25 mouse cellular contexts compared by ENCODE assay signal in the genomic region with DNA sequence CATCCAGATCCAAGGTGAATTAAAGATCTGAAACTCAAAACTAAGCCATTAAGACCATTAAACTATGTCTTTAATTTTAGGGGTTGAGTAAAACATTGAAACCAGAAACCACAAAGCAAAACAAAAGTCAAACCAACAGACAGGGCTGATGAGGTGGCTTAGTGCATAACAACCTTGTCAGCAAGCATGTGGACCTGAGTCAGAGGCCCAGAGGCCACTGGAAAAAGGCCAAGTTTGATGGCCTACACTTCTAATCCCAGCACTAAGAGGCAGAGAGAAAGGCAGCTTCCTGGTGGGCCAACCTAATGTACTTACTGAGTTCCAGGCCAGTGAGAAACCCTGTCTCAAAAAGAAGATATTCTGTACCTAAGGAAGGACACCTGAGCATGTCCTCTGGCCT. TPM values are rescaled to one million over a fixed set of nuclear protein-coding genes. Genes with fewer than 3 reads are reported as not detected.
DNase-seq lines count a peak whose midpoint lies in the region; ATAC-seq lines count a peak whose summit lies in the region.
"Had no signal": no experiment of that assay in that cellular context is flagged by ENCODE, and none has a peak within 500 bp of the region (broad histone marks: within the 10 kb centered on the region; RNA-seq: fewer than 3 reads in every experiment).

No protein-coding gene starts in this region.

- peak; percentile 6 for DNase-seq in CD4-positive, CD25-positive, alpha-beta regulatory T cell, adult 2 months (ENCODE audit: low read depth, low spot score)
- peak; percentile 80 for DNase-seq in 416B (ENCODE audit: low read depth)
- peak; percentile 13 for DNase-seq in adrenal gland, postnatal 10 days
- peak; percentile 29 for DNase-seq in induced T-regulatory cell, adult 2 months (ENCODE audit: low read depth)
- DNase-seq in gastrocnemius, postnatal 25 days, result no peak
- no peak for DNase-seq in cerebellum, adult 11-12 months
- DNase-seq: cerebellum, adult 9-10 months; heart, postnatal 36 days; kidney, adult 2 months; kidney, postnatal 10 days; lung, adult 18-20 months; lung, postnatal 10 days; right cerebral cortex, postnatal 14 days; thymus, adult 2 months; thymus, postnatal 4 days had no signal

- H3K36me3 ChIP-seq in kidney, embryonic 16.5 days (ENCODE audit: insufficient read depth, low read length), result no peaks in the 10 kb centered on the region
- H3K36me3 ChIP-seq: forebrain, embryonic 12.5 days; heart, embryonic 15.5 days; hindbrain, embryonic 13.5 days; limb, embryonic 12.5 days; liver, embryonic 12.5 days had no signal

- H3K9ac ChIP-seq in kidney, embryonic 16.5 days (replicated peaks; ENCODE audit: low read length), result no peak overlapping the region
- H3K9ac ChIP-seq: forebrain, embryonic 12.5 days; heart, embryonic 15.5 days; hindbrain, embryonic 13.5 days; limb, embryonic 12.5 days; liver, embryonic 12.5 days had no signal

- H3K9me3 ChIP-seq in kidney, embryonic 16.5 days (ENCODE audit: low read length), result no peaks in the 10 kb centered on the region
- H3K9me3 ChIP-seq: forebrain, embryonic 12.5 days; heart, embryonic 15.5 days; hindbrain, embryonic 13.5 days; limb, embryonic 12.5 days; liver, embryonic 12.5 days had no signal

- ATAC-seq in CD4-positive, CD25-positive, alpha-beta regulatory T cell, adult 4 months, result no peak
- ATAC-seq in kidney, embryonic 16.5 days (ENCODE audit: low FRiP score, low TSS enrichment), result no peak
- ATAC-seq: inflammation-experienced regulatory T-cells, adult 6 months; liver, embryonic 12.5 days had no signal

- no peak overlapping the region for H3K27ac ChIP-seq in kidney, embryonic 16.5 days (ENCODE audit: low read length)
- H3K27ac ChIP-seq: forebrain, embryonic 12.5 days; heart, embryonic 15.5 days; hindbrain, embryonic 13.5 days; limb, embryonic 12.5 days; liver, embryonic 12.5 days; stomach, postnatal 0 days had no signal

- H3K4me1 ChIP-seq in kidney, embryonic 16.5 days (ENCODE audit: insufficient read depth, low read length), result no peaks in the 10 kb centered on the region
- H3K4me1 ChIP-seq: forebrain, embryonic 12.5 days; heart, embryonic 15.5 days; hindbrain, embryonic 13.5 days; limb, embryonic 12.5 days had no signal

- H3K4me2 ChIP-seq in kidney, embryonic 16.5 days (replicated peaks; ENCODE audit: low read depth, low read length), result no peak overlapping the region
- H3K4me2 ChIP-seq: forebrain, embryonic 12.5 days; heart, embryonic 15.5 days; hindbrain, embryonic 13.5 days; limb, embryonic 12.5 days; liver, embryonic 12.5 days; midbrain, embryonic 11.5 days had no signal

- no peak overlapping the region for H3K4me3 ChIP-seq in kidney, embryonic 16.5 days (ENCODE audit: low read length)
- H3K4me3 ChIP-seq: forebrain, embryonic 12.5 days; heart, embryonic 15.5 days; hindbrain, embryonic 13.5 days; limb, embryonic 12.5 days; liver, embryonic 12.5 days had no signal

- no peaks in the 10 kb centered on the region for H3K27me3 ChIP-seq in kidney, embryonic 16.5 days (ENCODE audit: insufficient read depth, low read length)
- H3K27me3 ChIP-seq: forebrain, embryonic 12.5 days; heart, embryonic 15.5 days; hindbrain, embryonic 13.5 days; limb, embryonic 12.5 days had no signal

RNA-seq across cellular contexts. Expression of gene Csf2rb2, which starts 4.7 kb away (rescaled TPM):
- polyA plus RNA-seq in CD4-positive, CD25-positive, alpha-beta regulatory T cell, adult 4 months (2017; shearing (Covaris generic)), result under 1 TPM in 1 of 2 experiments, not detected in 1; 0.12 TPM
- 1 to 10 TPM; 5.8 to 6.3 TPM for total RNA-seq in adrenal gland, postnatal 10 days (2021)
- polyA plus RNA-seq in kidney, embryonic 16.5 days (2015; fragmentation: Nextera tagmentation; extraction: Ambion mirVana), result 0.12 and 0.19 TPM in 2 replicates
- 1 to 10 TPM in 1 of 2 experiments, under 1 TPM in 1; 0.38 to 1.1 TPM for total RNA-seq in gastrocnemius, postnatal 25 days (2021)

RNA-seq across cellular contexts. Expression of gene Csf2rb, which starts 24.8 kb away (rescaled TPM):
- under 1 TPM; 0.08 to 0.63 TPM for polyA plus RNA-seq in CD4-positive, CD25-positive, alpha-beta regulatory T cell, adult 4 months (2017; shearing (Covaris generic))
- total RNA-seq in adrenal gland, postnatal 10 days (2021), result 10 to 100 TPM; 18.4 to 20.1 TPM
- 1.3 TPM in 2 replicates for polyA plus RNA-seq in kidney, embryonic 16.5 days (2015; fragmentation: Nextera tagmentation; extraction: Ambion mirVana)
- total RNA-seq in gastrocnemius, postnatal 25 days (2021), result 1 to 10 TPM in 1 of 2 experiments, under 1 TPM in 1; 0.95 to 2.4 TPM

RNA-seq across cellular contexts. Expression of gene Ncf4, which starts 56.2 kb away (rescaled TPM):
- 100 to 1,000 TPM; 175 to 188 TPM for polyA plus RNA-seq in CD4-positive, CD25-positive, alpha-beta regulatory T cell, adult 4 months (2017; shearing (Covaris generic))
- total RNA-seq in adrenal gland, postnatal 10 days (2021), result 1 to 10 TPM; 4.1 to 6.3 TPM
- polyA plus RNA-seq in kidney, embryonic 16.5 days (2015; fragmentation: Nextera tagmentation; extraction: Ambion mirVana), result 1.8 and 3.1 TPM in 2 replicates
- total RNA-seq in gastrocnemius, postnatal 25 days (2021), result 1 to 10 TPM; 1.2 to 1.4 TPM

Comparison
In these comparisons a context has a peak if more than half of its experiments do, and no peak if none do; other contexts are left out.
1. DNase-seq: peak in CD4-positive, CD25-positive, alpha-beta regulatory T cell, adult 2 months (single experiment), 416B (single experiment), adrenal gland, postnatal 10 days (single experiment) and induced T-regulatory cell, adult 2 months (single experiment); none in gastrocnemius, postnatal 25 days (single experiment) and cerebellum, adult 11-12 months (single experiment).
2. RNA of gene Csf2rb, which starts 24.8 kb away (total RNA-seq): 18.4 to 20.1 TPM in adrenal gland, postnatal 10 days; 0.95 to 2.4 TPM in gastrocnemius, postnatal 25 days; every median in the first group is over 4 times any median in the second.